Mouse (Mus musculus) limb, embryonic 15.5 days (tissue): ENCODE measurements around the gene Shc3. TPM values are rescaled to one million over a fixed set of nuclear protein-coding genes. Genes with fewer than 3 reads are reported as not detected.

Experiments used
- ATAC-seq: fragments of 200-750 bp; cut with Nextera tagmentation; 2 replicates; pipeline ENCODE4 v1.8.0; 2017; ENCODE audit warnings: low read depth, moderate TSS enrichment; ENCODE audit not compliant: insufficient number of reproducible peaks, low FRiP score, low TSS enrichment
- H3K27ac ChIP-seq: fragments of 300-500 bp; sonication (generic); 2 replicates; pipeline ENCODE4 v1.5.1; 2015; ENCODE audit warnings: moderate library complexity, mild to moderate bottlenecking, inconsistent platforms
- H3K27me3 ChIP-seq: fragments of 300-500 bp; sonication (generic); 2 replicates; pipeline ENCODE4 v1.6.1; 2015; ENCODE audit warnings: inconsistent platforms
- H3K36me3 ChIP-seq: fragments of 300-500 bp; sonication (generic); 2 replicates; pipeline ENCODE4 v1.6.1; 2015; ENCODE audit warnings: inconsistent platforms
- H3K4me1 ChIP-seq: fragments of 300-500 bp; sonication (generic); 2 replicates; pipeline ENCODE4 v1.6.1; 2015; ENCODE audit warnings: inconsistent platforms
- H3K4me2 ChIP-seq: fragments of 300-500 bp; sonication (generic); 2 replicates; pipeline ENCODE4 v1.6.1; 2015; ENCODE audit warnings: mild to moderate bottlenecking, inconsistent platforms
- H3K4me3 ChIP-seq: fragments of 300-500 bp; sonication (generic); 2 replicates; pipeline ENCODE4 v1.5.1; 2015; ENCODE audit warnings: mild to moderate bottlenecking, inconsistent platforms
- H3K9ac ChIP-seq: fragments of 300-500 bp; sonication (generic); 2 replicates; pipeline ENCODE4 v1.6.1; 2015; ENCODE audit warnings: inconsistent platforms
- H3K9me3 ChIP-seq: fragments of 300-500 bp; sonication (generic); 2 replicates; pipeline ENCODE4 v1.6.1; 2016; ENCODE audit warnings: inconsistent platforms
- WGBS: fragments of 180-500 bp; shearing (Covaris S2); methylation state at CpG from one replicate; pipeline ENCODE4 v1.1.7; 2015; 5-methylcytosine and 5-hydroxymethylcytosine counted together
- polyA plus RNA-seq: library from polyadenylated mRNA; unstranded; fragments of >200 nt; fragmentation: Nextera tagmentation; extraction: Ambion mirVana; gene quantifications from 2 replicates; pipeline ENCODE4 v1.2.1, GENCODE M21; 2015

Gene Shc3
- polyA plus RNA-seq, 1 experiment from 2014 or later, result 0.90 TPM

DNA sequence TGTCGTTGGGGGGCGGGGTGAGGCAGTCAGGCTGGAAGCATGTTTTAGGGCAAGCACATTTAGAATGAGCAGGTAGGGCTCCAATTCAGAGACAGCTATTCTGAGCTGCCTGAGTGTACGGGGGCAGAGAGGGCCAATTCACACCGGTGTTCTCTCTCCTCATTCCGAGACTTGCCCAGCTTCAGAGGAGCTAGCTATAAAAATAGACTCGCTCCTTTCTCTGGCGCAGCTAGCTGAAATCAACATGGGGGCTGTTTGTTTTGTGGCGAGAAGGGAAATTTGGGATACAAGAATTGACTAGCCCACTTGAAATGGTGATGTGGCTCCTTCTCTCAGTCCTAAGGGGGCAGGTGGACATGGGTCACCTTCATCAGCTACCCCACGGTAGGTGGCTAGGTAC, 60.4 kb downstream of the Shc3 start:
- no peaks in the 10 kb centered on the region for H3K36me3 ChIP-seq
- no peaks in the 10 kb centered on the region for H3K27me3 ChIP-seq
- 78% methylated on average over 9 of the region's 9 CpGs for WGBS
- no peak overlapping the region for H3K4me2 ChIP-seq
- H3K27ac ChIP-seq, result no peak overlapping the region
- H3K9me3 ChIP-seq, result no peaks in the 10 kb centered on the region
- H3K9ac ChIP-seq, result no peak overlapping the region
- H3K4me1 ChIP-seq, result no peaks in the 10 kb centered on the region
- no peak for ATAC-seq
- H3K4me3 ChIP-seq, result no peak overlapping the region

DNA sequence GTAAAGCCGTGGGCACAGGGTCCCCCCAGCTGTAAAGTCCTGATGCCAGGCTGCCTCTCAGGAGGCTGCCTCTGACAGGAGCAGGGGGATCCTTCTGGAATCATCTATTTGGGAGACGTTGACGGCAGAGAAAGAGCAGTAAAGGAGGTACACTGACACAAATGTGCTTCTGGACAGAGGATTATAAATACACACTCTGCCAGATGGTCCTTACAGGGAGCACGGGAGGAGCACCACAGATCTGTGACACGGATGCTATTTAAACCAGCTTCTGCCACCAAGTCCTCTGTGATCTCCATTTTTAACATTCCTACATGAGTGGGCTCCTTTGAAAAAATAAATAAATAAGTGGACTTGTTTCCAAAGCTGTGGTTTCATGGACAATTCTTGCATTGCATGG, 63.5 kb downstream of the Shc3 start:
- H3K4me1 ChIP-seq, result no peaks in the 10 kb centered on the region
- 74% methylated on average over 5 of the region's 5 CpGs for WGBS

DNA sequence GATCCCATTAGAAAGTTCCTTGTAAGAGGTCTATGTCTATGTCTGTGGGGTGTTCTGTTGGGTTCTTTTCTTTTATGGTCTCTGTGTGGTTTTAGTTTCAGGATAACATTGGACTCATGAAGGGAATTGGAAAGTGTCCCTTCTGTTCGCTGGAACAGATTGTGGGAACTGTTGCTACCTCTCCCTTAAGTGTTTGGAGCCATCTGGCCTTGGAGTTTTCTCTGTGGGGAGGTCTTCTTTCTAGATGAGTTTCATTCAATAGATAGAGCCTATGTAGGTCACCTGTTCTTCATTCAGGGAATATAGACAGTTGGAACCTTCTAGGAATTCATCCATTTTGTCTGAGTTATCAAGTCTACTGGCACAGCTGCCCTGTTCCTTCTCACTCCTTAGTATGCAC, 69.5 kb downstream of the Shc3 start:
- Histone ChIP-seq H3K4me1 (no peaks in the 10 kb centered on the region), H3K27me3 (no peaks in the 10 kb centered on the region), H3K27ac (no peak overlapping the region), H3K4me2 (no peak overlapping the region), H3K9ac (no peak overlapping the region), H3K36me3 (no peaks in the 10 kb centered on the region), H3K4me3 (no peak overlapping the region), H3K9me3 (no peaks in the 10 kb centered on the region)
- 63% methylated on average over 1 of the region's 1 CpGs for WGBS
- no peak for ATAC-seq

More for the DNA sequence above, 63.5 kb downstream of the Shc3 start:
- Histone ChIP-seq H3K4me2 (no peak overlapping the region), H3K9me3 (no peaks in the 10 kb centered on the region), H3K4me3 (no peak overlapping the region), H3K9ac (no peak overlapping the region), H3K27me3 (no peaks in the 10 kb centered on the region), H3K36me3 (no peaks in the 10 kb centered on the region), H3K27ac (no peak overlapping the region)
- ATAC-seq, result no peak

DNA sequence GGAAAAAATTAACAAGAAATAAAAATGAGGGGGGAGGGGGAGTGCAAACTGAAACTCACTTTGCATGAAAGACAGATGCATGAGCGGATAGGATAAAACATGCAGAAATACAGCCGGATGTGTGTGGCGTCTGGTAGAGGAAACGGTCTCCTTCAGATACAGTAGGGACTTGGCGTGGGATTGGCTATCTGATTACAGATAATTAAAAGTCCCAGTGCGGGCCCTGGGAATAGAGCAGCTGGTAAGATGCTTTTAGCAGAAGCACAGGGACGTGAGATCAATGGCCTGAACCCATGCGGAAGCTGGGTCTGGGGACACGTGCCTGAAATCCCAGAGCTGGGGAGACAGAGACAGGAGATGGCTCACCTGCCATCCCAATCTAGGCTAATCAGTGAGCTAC, 75.5 kb downstream of the Shc3 start:
- no peak for ATAC-seq
- no peak overlapping the region for H3K9ac ChIP-seq

DNA sequence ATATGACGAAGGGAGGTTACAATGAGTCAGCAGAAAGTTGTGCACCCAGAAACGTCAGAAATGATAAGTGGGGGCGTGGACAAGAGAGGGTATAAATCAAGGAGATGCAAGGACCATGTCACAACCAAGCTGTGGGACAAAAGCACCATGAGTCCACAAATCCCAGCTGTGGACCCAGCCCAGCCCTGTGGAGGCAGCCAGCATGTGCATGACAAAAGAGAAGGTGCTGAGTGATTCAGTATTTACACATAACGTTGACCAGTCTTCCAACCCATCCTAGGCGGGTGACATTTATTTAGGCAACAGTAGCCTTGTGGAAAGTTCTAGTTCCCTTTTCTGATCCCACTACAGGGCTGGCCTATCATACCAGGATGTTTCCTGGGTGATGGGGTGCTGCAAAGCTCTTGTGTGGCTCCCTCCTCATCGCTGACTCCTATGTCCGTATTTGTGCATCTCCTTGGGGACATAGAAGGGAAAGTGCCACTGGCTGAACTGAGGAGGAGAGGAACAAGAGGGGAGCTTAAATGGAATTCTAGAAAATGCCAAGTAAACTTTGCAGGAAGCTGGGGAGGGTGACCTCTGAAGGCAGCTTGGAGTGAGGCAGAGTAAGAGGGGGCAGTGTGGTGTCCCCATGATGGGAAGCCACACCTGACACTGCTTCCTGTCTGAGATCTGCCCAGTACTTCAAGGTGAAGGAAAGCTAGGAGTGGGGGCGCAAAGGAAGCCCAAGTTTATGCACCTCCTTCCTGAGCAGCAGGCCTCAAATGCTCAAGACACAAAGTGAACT, 77.4 kb downstream of the Shc3 start:
- Histone ChIP-seq H3K4me3 (no peak overlapping the region), H3K27me3 (no peaks in the 10 kb centered on the region), H3K27ac (no peak overlapping the region), H3K36me3 (no peaks in the 10 kb centered on the region), H3K4me1 (no peaks in the 10 kb centered on the region), H3K4me2 (no peak overlapping the region), H3K9me3 (no peaks in the 10 kb centered on the region), H3K9ac (no peak overlapping the region)
- ATAC-seq, result no peak
- 63% methylated on average over 8 of the region's 8 CpGs for WGBS

More for the DNA sequence above, 75.5 kb downstream of the Shc3 start:
- H3K27me3 ChIP-seq, result no peaks in the 10 kb centered on the region
- H3K27ac ChIP-seq, result no peak overlapping the region
- H3K4me1 ChIP-seq, result no peaks in the 10 kb centered on the region
- 79% methylated on average over 9 of the region's 9 CpGs for WGBS
- H3K4me3 ChIP-seq, result no peak overlapping the region
- H3K4me2 ChIP-seq, result no peak overlapping the region
- H3K36me3 ChIP-seq, result no peaks in the 10 kb centered on the region
- no peaks in the 10 kb centered on the region for H3K9me3 ChIP-seq

DNA sequence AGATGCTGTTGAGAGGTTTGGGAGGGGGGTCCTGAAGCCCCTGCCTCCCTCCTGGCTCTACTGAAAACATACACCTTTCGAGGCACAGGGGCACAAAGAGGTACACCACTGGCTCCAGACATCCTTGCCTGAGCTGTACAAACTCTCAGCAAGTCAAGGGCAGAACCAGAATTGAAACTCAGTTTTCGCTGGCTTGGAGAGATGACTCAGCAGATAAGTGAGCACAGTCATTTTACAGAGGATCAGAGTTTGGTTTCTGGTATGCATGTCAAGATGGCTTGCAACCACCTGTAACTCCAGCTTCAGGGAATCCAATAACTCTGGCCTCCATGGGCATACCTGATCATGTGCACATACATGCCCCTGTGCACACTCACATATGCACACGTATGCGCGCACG, 79.0 kb downstream of the Shc3 start:
- ATAC-seq, result no peak
- no peaks in the 10 kb centered on the region for H3K27me3 ChIP-seq
- no peaks in the 10 kb centered on the region for H3K4me1 ChIP-seq
- 88% methylated on average over 6 of the region's 6 CpGs for WGBS
- no peak overlapping the region for H3K9ac ChIP-seq
- H3K36me3 ChIP-seq, result no peaks in the 10 kb centered on the region
- H3K4me3 ChIP-seq, result no peak overlapping the region
- H3K4me2 ChIP-seq, result no peak overlapping the region
- no peaks in the 10 kb centered on the region for H3K9me3 ChIP-seq
- H3K27ac ChIP-seq, result no peak overlapping the region

DNA sequence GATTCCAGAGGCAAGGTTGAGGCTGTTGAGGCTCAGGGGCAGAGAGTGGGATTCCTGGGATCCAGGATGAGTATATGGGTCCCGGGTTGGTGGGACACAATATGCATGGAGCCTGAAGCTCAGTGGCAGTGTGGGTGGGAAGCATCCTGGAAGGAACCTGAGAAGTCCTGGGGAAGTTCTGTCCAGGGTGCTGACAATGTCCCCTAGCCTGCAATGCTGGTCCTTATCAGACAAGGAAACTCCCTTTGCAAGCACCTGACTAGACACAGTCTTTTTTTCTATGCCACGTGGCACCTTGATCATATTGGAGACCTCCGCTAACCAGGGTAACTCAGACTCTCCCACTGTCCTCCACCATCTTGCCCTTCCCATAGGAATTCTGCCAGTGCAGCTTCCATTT, 80.3 kb downstream of the Shc3 start:
- H3K27ac ChIP-seq, result no peak overlapping the region
- no peaks in the 10 kb centered on the region for H3K27me3 ChIP-seq
- ATAC-seq, result no peak
- no peaks in the 10 kb centered on the region for H3K9me3 ChIP-seq
- no peak overlapping the region for H3K4me2 ChIP-seq
- H3K9ac ChIP-seq, result no peak overlapping the region
- 68% methylated on average over 3 of the region's 3 CpGs for WGBS
- H3K36me3 ChIP-seq, result no peaks in the 10 kb centered on the region
- no peak overlapping the region for H3K4me3 ChIP-seq
- H3K4me1 ChIP-seq, result no peaks in the 10 kb centered on the region

DNA sequence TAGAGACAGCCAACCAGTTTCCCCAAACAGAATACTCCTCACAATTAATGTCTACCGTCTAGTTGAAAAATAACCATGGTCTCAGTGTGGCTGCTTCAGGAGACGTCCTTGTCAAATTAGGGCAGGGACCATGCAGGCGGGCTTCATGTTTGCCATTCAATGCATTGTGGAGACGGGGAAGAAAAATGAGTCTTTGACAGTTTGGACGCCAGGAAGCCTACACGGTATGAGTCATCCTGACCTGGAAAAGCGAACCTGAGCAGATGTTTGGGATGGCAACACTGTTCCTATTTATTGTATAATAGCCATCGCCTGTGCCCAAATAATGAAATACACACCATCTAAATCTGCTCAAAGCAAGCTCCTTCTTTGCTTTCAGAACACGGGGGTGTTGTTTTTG, 83.9 kb downstream of the Shc3 start:
- no peaks in the 10 kb centered on the region for H3K36me3 ChIP-seq
- no peak for ATAC-seq
- no peak overlapping the region for H3K9ac ChIP-seq
- no peaks in the 10 kb centered on the region for H3K9me3 ChIP-seq
- no peak overlapping the region for H3K4me2 ChIP-seq
- no peak overlapping the region for H3K27ac ChIP-seq
- no peak overlapping the region for H3K4me3 ChIP-seq
- 79% methylated on average over 9 of the region's 9 CpGs for WGBS
- no peaks in the 10 kb centered on the region for H3K4me1 ChIP-seq
- H3K27me3 ChIP-seq, result no peaks in the 10 kb centered on the region

DNA sequence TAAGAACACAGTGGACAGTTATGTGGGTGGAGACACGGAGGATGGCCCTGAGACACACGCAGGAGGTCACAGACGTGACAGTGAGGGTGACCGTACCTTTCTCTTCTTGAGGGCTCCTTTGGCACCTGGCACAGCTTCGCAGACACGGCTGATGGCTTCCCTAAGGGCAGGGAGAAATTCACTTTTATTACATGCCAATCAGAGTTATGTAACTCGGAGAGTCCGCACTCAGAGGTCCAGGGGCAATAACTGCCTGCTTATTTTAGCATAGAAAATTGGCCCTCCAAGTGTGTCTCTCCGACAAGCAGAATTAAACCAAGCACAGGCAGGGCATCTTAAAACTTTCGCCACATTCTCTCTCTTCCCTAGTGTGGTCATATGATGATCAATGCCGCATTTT, 86.4 kb downstream of the Shc3 start:
- WGBS, result 67% methylated on average over 11 of the region's 11 CpGs
- Histone ChIP-seq H3K36me3 (no peaks in the 10 kb centered on the region), H3K9ac (no peak overlapping the region), H3K4me1 (no peaks in the 10 kb centered on the region), H3K4me3 (no peak overlapping the region), H3K9me3 (no peaks in the 10 kb centered on the region), H3K27me3 (no peaks in the 10 kb centered on the region), H3K27ac (no peak overlapping the region), H3K4me2 (no peak overlapping the region)
- no peak for ATAC-seq

DNA sequence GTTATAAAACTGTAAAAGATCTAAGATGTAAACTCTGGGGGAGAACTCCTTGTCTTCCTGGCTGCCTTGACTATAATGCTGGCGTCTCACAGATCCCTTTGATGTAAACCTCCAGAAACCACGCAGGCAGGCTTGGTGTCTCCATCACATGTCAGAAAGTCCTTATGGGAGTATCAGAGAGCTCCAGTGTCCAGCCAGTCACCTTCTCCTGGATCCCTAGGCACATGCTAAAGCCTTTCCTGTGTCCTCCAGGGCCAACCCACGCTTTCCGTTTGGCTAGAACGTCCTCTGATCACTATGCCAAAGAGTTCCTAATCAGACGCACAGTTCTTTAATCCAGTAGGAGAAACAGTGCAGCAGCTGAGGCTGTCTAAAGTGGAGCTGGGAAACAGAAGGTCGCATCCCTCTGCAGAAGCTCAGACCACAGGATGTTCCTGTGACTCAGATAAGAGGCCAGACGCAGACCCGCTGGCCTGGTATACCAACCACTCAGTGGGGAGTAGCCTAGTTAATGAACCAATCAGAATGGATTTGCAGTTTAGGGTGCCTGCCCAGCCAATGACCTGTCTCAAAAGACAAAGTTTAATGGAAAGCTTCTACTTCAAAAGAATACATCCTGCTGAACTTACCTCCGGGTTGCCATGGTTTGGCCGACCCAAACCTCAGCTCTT, 88.7 kb downstream of the Shc3 start:
- no peaks in the 10 kb centered on the region for H3K27me3 ChIP-seq
- no peaks in the 10 kb centered on the region for H3K9me3 ChIP-seq
- WGBS, result 72% methylated on average over 11 of the region's 11 CpGs
- no peak overlapping the region for H3K27ac ChIP-seq
- no peak overlapping the region for H3K9ac ChIP-seq
- no peaks in the 10 kb centered on the region for H3K4me1 ChIP-seq
- no peak for ATAC-seq
- H3K4me2 ChIP-seq, result no peak overlapping the region
- no peaks in the 10 kb centered on the region for H3K36me3 ChIP-seq
- no peak overlapping the region for H3K4me3 ChIP-seq

DNA sequence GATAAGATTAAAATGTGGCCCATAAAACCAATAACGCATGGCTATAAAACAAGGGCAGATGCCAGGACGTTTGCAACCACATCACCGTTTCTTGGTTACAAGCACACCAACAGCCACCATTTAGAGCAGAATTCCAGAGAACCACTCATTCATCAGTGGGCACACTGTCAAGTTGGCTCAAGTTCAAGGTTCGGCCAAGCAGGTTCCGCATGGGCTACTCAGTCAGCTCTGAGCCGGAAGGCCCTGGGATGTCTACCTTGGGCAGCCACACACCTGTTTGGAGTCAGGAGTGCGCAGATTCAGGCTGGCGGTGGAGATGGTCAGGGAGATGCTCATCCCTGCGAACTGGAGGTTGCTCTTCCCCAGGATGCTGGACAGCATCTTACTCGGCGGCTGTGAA, 89.4 kb downstream of the Shc3 start:
- no peaks in the 10 kb centered on the region for H3K36me3 ChIP-seq
- H3K9ac ChIP-seq, result no peak overlapping the region
- H3K4me2 ChIP-seq, result no peak overlapping the region
- no peaks in the 10 kb centered on the region for H3K27me3 ChIP-seq
- 70% methylated on average over 11 of the region's 11 CpGs for WGBS
- no peaks in the 10 kb centered on the region for H3K4me1 ChIP-seq
- H3K27ac ChIP-seq, result no peak overlapping the region
- ATAC-seq, result no peak
- no peaks in the 10 kb centered on the region for H3K9me3 ChIP-seq
- H3K4me3 ChIP-seq, result no peak overlapping the region

DNA sequence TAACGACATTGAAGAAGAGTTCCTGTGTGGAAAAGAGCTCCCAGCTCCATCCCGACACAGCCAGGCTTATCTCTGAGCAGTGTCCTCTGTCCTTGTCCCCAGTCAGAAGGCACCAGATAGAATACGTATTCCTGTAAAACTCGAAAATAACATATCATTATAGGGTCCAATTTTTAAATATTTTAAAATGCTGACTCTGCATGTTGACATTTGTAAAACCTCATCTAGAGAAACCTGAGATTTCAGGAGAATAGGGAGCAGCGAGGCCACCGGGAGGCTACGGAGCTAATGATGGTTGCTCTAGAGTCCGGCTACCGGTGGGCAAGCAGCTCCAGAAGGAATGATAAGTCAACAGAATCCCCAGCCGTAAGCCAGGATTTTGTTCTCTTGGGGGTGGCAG, 92.2 kb downstream of the Shc3 start:
- H3K9me3 ChIP-seq, result no peaks in the 10 kb centered on the region
- no peaks in the 10 kb centered on the region for H3K36me3 ChIP-seq
- no peak overlapping the region for H3K27ac ChIP-seq
- H3K4me1 ChIP-seq, result no peaks in the 10 kb centered on the region
- no peaks in the 10 kb centered on the region for H3K27me3 ChIP-seq
- WGBS, result 82% methylated on average over 10 of the region's 10 CpGs
- H3K4me3 ChIP-seq, result no peak overlapping the region
- no peak overlapping the region for H3K9ac ChIP-seq
- ATAC-seq, result no peak
- no peak overlapping the region for H3K4me2 ChIP-seq
